Mouse (Mus musculus) spleen, postnatal 4 days (tissue): ENCODE measurements around the gene Slc6a12.

ENCODE experiments used
- DNase-seq, 2 experiments: peaks; one replicate each; pipeline ENCODE4 v3.0.0; 2022; ENCODE audit warnings: low spot score in 2 of 2

Gene Slc6a12

GRCm38 (mm10) chr6:121412558-121413297, 69.9 kb downstream of the Slc6a12 start:
- no peak for DNase-seq
